Mouse (Mus musculus) left cerebral cortex, adult 8-10 months (tissue): Measurements from ENCODE around the gene Dzank1. TPM values are rescaled to one million over a fixed set of nuclear protein-coding genes. Genes with fewer than 3 reads are reported as not detected.

Experiments used
- DNase-seq, 2 experiments: peaks; one replicate each; pipeline ENCODE4 v3.0.0; 2022; ENCODE audit warnings: low spot score in 2 of 2
- total RNA-seq, 4 experiments: library from RNA; stranded (reverse); gene quantifications; 2 replicates each; pipeline ENCODE4 v1.2.4; 2022

Dzank1 gene
- total RNA-seq, 4 experiments from 2014 or later: 194 to 219 (median 202) TPM

DNA sequence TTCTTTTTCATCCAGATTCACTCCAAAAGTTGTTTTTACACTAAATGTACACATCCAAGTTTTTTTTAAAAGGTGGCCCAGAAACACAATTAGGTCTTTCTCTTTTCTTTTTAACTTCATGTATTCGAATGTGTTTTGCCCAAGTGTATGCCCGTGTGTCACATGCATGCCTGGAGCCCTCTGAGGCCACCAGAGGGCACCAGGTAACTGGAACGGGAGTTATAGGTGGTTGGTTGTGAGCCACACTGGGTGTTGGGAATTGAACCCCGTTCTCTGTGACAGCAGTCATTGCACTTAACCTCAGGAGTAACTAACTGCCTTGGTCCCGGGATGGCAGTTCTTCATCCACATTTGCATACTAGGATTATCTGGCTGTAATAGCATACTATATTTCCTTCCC, 60.0 kb downstream of the Dzank1 start:
- DNase-seq: no peak

DNA sequence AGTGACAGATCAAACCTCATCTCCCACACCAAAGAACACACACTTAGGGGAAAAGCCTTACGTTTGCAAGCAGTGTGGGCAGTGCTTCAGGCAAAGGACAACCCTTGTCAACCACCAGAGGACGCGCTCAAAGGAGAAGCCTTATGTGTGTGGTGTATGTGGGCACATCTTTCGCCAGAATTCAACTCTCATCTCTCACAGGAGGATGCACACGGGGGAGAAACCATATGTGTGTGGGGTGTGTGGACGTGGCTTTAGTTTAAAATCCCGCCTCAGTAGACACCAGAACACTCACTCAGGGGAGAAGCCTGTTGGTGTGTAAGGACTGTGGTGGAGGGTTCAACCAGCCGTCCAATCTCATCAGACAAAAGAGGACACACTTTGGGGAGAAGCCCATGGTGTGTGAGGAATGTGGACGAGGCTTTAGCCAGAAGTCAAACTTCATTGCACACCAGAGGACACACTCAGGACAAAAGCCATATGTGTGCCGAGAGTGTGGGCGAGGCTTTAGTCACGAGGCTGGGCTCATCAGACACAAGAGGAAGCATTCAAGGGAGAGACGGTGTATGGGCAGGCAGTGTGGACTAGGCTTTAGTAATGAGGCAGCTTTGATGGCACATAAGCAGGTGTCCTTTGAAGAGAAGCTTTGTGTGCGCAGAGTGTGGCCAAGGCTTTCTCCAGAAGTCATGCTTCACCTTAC, 61.2 kb downstream of the Dzank1 start:
- peak; percentile 22 to 80 for DNase-seq

DNA sequence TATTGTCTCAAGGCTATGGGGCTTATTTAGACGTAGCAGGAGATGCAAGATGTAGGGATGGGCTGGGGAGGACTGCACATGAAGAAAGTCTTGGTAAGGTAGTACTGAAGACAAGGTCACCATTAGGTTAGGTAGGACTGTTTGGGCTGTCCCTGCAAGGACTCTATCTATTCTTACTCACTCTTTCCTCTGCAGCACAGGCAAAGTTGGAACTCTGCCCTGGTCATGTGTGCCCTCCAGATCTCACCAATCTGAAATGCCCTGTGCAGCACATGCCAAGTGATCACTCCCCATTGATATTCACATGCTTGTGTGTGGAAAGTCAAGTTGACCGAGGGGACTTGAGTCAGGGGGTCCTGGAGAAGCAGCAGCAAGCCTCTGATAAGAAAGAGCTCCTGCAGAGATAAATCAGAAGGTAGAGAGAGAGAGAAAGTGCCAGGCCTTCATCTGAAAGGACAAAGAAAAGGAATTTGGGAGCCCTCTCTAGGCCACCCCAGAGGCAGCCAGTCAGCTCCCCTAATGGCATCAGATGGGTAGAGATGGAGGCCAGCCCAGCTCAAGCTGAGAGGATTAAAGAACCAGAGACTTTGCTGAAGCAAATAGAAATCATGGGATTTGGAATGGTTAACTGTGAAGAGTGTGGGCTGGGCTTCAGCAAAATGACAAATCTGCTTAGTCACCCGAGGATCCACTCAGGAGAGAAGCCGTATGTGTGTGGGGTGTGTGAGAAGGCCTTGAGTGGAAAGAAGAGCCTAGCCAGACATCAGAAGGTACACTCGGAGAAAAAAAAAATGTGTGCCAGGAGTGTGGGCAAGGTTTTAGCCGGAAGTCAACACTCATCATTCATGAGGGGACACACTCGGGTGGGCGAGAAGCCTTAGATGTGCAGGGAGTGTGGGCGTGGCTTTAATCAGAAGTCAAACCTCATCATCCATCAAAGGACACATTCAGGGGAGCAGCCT, 62.1 kb downstream of the Dzank1 start:
- peak; percentile 39 to 87 for DNase-seq

DNA sequence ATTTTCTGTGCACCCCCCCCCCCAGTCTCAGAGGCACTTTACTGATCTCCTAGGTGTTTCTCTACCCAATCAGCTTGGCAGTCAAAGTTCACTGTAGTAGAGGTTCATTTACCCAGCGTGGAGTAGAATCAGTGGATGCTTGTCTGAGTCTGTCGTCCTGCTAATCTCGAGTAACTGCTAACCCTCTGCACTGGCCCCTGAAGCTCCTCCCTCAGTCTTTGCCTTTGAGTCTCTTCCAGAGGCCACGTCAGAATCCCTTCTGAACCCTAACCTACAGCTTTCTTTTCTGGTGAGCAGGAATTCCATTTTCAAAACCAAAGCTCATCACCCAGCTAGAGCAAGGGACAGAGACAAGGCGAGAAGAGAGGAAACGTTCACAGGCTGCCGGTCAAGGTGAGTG, 63.0 kb downstream of the Dzank1 start:
- no peak for DNase-seq

DNA sequence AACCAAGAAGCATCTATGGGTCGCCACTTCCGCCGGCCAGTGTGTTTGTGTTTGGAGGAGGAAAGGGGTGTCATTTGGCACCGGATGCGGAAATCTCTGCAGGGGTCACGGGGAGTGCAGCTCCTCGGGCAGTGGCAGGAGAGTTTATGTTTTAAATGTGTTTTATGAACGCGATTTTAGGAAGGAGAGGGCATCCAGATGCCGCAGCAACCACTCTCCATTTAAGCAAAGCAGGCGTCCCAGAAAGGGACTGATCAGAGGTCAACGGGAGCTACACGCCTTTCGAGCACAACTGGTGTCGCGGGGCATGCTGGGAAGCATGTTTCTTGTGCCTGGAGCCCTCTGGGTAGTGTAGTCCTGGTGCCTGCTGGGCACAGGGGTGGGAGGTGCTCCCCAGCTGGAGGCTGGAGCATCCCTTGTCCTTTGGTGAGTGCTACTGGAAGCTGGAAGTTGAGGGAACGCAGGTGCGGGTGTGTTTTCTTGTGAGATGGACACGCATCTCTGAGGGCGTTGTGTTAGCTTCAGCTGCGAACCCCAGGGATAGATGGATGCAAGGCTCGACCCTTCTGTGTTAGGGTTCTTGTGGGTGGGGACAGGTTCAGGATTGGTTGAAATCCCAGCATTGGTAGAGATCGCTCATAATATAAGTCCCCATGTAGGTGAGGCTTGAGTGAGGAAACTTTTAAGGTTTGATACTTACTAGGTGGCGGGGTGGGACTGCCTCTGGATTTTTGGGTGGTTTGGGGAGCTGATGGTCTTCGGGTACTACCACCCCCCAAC, 68.0 kb downstream of the Dzank1 start:
- DNase-seq: peak; percentile 84 to 90

DNA sequence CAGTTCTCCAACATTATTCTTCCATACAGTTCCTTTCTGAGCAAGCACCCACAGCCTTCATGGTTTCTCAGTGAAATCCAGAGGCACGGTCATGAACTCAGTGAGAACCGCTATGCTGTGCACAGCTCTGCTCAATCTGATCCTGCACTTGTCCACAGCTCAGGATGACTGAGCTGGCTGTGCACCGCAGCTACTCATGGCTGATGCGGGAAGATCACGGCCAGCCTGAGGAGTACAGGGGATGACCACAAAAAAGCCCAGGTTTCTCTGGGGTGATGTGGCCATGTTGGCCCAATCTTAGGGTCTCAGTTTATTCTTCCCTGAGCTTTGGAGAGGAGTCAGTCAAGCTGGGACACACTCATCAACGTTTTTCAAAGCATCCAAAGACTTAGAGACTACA, 68.9 kb downstream of the Dzank1 start:
- DNase-seq: no peak

DNA sequence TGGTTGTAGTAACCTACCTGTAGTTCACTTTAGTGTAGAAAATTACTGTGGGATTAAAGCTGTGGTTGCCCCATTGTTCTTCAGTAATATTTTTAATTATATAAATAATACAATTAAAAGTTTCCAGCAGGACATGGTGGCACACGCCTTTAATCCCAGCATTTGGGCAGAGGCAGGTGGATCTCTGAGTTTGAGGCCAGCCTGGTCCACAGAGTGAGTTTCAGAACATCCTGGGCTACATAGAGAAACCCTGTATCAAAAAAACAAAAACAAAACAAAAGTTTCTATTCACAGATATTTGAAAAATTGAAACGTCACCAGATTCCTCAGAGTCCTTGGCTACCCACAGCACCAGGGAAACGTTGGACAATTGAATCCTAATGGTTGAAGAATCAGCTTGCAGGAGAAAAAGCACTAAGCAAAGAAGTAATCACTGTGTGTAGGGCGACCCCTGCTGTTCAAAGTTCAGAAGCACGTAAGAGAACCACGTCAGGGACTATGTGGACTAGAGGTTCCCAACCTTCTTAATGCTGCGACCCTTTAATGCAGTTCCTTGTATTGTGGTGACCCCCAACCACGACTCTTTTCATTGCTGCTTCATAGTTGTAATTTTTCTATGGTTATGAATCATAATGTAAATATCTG, 74.7 kb downstream of the Dzank1 start:
- DNase-seq: peak; percentile 39 to 57

DNA sequence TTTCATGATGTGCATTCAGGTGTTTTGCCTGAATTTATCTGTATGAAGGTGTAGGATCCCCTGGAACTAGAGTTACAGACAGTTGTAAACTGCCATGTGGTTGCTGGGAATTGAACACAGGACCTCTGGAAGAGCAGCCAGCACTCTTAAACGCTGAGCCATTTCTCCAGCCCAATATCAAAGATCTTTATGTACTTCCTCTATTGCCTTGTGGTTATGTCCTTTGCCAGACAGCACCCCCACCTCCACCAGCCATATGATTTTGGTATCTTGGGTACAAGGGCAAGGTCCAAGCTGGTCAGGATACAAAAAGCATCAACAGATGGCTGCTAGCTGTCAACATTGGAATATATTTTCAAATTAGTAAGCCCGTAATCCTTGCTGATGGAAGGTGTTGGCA, 76.8 kb downstream of the Dzank1 start:
- DNase-seq: no peak

DNA sequence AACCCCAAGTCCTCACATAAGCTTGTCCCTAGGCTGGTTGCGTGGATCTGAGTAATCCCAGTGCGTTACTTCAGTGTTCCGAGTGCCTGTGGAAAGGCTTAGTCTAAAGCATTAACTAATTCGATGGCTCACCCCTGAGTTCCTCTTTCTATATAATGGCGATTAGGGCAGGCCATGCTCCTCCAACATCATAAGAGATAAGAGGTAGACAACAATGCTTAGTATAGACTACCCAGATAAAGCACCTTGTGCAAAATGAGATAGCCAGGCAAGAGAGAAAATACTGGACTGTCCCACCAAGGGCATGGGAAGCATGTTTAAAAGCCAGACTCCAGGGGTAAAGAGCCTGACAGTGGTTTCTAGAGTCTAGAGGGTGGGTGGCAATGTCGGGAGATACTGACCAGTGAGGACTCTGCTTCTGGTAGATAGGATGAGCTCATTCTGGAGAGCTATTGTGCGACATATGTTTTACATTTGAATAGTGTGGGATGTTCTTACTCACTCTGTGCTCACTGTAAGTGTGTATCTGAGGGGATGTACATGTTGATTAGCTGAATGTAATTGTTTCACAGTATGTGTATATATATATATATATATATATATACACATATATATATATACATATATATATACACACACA, 80.7 kb downstream of the Dzank1 start:
- no peak for DNase-seq

DNA sequence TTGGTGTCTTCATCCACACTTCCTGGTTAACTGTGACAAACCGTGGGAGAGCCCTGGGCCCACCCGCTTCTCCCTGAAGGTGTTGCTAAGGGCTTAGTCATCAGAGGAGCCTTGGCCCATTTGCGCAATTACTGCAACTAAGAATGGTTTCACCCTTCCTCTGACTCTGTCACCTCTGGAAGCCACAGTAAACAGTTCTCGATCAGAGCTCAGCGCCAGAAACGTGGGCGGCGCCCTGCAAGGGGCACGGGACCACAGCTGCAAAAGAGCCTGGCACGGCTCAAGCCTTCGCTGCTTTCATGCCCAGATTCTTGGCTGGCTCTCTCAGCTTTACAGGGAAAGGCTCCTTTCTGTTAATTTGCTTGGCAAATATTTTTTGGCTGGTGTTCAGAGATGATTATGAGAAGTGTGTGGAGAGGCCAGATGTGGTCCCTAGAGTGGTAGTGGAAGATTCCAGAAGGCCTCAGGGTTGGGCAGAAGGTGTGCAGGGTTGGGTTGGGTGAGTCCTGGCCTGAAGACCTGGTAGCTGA, 85.8 kb downstream of the Dzank1 start:
- DNase-seq: peak in 1 of 2 experiments; percentile 75

DNA sequence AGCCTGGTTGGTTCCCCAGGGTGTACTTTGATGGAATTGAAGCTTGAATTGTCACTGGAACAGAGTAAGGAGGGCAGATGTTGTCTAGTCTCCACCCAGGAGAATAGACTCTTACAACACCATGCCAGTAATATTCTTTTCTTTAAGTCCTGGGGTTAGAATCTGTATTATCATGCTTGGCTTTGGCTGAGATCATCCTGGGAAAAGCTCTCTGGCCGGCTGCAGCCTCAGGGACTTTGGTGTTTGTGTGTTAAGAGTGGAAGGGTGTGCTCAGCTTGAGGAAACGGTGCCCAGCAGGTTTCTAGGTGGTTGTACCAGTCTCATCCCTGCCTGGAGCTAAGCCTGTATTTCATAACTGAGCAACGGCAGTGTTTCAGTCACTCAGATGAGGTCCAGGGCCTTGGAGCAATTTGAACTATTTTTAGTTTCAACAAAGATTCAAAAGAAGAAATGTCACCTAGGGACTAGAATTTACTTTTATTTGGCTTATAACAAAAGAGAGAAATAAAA, 88.0 kb downstream of the Dzank1 start:
- no peak for DNase-seq

DNA sequence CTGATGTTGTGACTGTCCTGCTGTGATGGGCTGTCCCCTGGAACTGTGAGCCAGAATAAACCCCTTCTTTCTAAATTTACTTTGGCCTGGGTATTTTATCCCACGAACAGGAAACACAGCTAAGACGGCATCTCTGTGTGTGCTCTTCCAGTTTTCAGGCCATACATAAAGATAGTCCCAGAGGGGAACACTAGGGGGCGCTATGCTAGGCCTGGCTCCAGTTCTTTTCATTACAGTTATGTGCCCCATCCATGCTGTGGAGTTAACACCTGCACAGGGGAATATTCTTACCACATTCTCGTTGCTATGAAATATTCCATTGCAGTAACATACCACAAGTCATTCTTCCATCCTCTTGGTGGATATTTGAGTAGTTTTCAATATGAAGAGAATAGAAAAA, 88.8 kb downstream of the Dzank1 start:
- DNase-seq: no peak

DNA sequence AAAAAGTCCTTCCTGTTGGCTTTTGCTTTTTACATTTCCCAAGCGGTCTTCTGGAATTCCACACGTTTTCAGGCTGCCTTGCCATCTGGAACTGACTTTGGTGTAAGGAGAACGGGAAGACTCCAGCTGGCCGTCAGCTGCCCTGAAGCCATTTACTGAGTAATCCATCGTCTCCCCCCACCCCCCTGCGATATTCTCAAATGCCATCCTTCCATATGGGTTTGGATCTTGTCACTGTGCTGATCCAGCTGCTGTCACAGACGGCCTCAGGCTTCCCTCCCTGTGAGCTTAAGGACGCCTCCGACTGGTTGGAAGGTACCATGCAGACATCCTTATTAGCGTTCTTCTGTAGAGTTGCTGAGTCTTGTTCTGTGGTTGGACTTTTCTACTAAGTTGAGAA, 91.5 kb downstream of the Dzank1 start:
- peak in 1 of 2 experiments; percentile 62 for DNase-seq

DNA sequence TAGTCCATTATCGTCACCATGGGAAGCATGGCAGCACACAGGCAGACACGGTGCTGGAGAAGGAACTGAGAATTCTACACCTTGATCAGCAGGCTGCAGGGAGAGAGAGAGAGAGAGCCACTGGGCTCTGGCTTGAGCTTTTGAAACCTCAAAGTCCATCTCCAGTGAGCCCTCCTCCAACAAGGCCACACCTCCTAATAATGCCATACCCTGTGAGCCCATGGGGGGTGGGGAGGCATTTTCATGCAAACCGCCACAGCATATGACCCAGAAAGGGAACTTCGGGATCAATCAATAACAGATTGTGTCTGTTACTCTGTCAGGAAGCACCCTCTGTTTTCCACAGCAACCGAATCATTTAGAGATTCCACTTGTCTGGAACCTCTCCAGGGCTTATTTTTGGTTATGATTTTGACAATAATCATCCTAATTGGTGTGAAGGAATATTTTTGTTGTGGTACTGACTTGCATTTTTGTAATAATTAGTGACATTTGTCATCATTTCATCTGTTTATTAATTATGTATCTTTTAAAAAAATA, 95.9 kb downstream of the Dzank1 start:
- no peak for DNase-seq

DNA sequence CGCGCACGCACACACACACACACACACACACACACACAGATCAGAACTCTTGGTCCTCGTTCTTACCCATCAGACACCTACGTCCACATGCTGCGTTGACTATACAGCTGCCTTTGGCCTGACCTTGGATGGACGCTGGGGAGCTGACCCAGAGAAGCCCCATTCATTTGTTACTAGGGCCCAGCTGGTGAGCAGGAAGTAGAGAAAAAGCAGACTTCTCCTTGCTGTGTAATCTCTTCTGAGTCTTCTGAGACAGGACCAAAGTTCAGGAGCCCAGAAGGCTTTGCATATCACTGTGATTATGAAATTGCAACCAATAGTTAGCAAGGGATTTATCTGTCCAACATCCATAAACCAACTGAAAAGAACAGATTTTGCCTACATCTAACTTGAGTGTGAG, 98.0 kb downstream of the Dzank1 start:
- DNase-seq: no peak

DNA sequence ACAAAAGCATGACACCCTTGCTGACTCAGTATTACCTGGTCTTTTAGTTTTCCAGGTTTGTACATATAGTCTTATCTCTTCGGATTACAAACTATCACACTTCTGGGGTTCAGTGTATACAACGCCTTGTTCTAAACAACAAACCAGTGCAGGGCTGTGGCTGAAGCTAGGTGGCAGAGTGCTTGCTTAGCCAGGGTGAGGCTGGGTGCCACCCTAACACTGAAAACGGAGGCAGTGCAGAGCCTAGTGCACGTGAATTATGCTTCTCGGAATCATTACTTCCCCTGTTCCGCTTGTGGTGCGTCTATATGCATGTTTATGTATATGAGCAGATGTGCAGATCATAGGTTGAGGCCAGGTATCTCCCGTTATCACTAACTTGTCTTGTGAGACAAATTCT, 98.6 kb downstream of the Dzank1 start:
- DNase-seq: no peak

DNA sequence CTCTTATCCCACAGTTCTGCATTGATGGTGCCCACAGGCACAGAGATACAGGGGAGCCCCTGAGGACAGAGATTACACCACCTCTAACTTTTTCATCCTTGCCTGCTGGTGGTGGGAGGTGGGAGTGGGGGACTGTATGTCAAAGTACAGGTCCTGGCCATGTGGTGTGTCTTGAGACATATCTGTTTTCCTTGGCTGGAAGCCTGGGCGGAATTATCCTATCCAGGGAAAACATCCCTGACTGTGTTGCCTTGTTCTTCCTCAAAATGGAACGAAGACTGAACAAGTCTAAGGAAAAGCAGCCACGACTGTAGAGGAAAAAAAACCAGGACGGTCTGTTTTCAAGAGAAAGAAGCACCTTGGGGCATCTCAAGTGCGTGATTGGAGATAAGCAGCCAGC, 99.4 kb downstream of the Dzank1 start:
- DNase-seq: no peak

DNA sequence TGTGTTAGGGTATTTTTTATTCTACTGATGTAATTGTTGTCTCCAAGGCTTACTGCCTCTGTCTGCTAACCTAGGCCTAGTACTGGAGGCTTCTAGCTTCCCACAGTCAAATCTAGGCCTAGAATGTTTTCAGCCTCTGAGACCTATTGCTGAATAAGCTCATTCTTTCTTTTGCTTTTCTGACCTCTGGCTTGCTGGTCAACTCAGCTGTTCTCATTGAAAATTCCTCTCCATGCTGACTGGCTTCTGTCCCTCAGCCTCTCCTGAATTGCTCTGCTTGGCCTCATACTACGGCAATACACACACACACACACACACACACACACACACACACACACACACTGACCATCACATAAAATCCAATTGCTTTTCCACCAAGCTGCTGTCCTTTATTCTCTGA, 101.5 kb downstream of the Dzank1 start:
- DNase-seq: no peak

DNA sequence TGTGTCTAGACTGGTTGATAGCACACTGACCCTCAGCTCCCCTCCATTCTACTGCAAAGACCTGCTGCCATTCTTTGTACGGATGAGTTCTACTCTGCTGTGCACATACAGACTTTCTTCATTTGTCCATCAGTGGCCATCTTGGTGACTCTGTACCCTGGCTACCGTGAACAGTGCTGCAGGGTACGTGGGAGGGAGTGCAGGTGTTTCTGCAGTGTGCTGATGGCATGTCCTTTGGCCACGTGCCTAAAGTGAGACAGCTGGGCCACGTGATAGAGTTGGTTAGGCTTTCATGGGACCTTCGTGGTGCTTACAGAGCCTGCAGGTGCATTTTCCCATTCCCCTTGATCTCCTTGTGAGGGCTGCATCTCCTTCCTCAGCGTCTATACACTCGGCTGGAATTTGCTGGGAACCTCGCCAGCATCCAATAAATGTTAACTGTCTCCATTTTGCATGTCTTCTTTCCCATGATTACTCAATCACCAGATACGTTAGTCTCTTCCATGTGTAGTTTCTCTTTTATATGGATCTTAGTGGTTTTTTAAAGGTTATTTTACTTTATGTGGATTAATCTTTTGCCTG, 105.0 kb downstream of the Dzank1 start:
- DNase-seq: no peak
